Mouse (Mus musculus) cortical plate, adult 2 months (tissue): ENCODE data around the gene Agpat3.

Source experiments
- CTCF ChIP-seq: fragments of 200-500 bp; IDR thresholded peaks from 2 replicates; pipeline ENCODE4 v1.5.1; 2011; ENCODE audit warnings: mild to moderate bottlenecking, control low read depth, low read length; ENCODE audit not compliant: insufficient read depth; ENCODE audit errors: extremely low read depth
- POLR2A ChIP-seq: fragments of 200-500 bp; IDR thresholded peaks from 2 replicates; pipeline ENCODE4 v1.6.1; 2011; ENCODE audit warnings: mild to moderate bottlenecking, low read length, control low read depth; ENCODE audit not compliant: insufficient read depth; ENCODE audit errors: extremely low read depth

GRCm38 (mm10) chr10:78304996-78305395 is 47.3 kb downstream of the Agpat3 start:
- TF ChIP-seq CTCF (no peak), POLR2A (no peak)
